Mouse (Mus musculus): ENCODE data around the gene Gys1. TPM values are rescaled to one million over a fixed set of nuclear protein-coding genes. Genes with fewer than 3 reads are reported as not detected.

Gene Gys1
- polyA plus RNA-seq, 1 experiment from 2014 or later, result 39.6 TPM

DNA sequence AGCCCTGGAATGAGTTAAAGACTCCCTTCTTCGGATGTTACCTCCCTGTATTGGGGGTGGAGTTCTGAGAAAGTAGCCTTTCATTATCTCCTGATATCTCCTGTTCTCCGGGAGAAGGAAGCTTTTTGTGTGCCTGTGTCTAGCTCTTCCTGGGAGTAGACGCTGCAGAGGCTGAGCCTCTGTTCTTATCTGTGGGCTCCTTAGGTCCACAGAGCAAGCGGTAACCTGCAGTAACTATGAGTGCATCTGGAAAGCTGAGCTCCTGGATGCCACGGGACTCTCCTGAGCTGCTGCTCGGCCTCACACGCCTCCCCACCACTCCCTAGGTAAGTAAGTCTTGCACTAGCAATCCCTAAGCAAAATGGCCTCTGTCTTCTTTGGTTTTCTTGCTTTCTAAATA lies 51.5 kb downstream of the Gys1 start:
- no peak for ATAC-seq (ENCODE audit: insufficient number of reproducible peaks, insufficient read depth, low FRiP score, low TSS enrichment, low read depth)
- WGBS, result 68% methylated on average over 7 of the region's 7 CpGs

DNA sequence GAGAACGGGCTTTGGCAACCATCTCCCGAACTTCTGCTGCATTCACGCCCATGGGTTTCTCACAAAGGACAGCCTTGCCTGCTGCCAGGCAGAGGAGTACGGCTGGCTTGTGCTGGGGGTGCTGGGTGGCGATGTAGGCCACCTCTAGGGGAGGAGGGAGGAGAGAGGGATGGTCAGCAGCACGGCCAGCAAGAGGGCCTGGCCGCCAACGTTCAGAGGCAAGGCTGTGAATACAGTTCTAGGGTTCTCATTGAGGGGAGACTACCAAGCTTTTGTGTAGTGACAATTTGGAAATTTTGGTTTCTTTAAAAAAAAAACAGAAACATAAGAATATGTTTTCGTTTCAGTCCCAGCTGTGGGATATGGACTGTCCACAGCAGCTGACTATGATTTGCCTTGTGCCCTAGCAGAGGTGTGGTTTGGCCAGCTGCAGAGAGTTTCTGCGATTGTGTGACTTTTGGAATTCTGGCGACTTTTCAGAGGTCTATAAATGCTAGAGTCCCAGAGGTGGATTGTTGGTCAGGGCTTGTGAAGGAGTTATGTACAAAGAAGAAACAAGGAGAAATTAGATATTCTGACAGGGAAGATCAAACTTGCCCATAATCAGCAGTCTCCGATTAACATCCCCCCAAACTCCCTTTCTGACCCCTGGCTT lies 52.2 kb downstream of the Gys1 start, which contains the start of gene Gm45808:
TSS of gene Gm45808 (minus strand) at position 51 of the 655 bp plus-strand sequence.
- no peak within 1 kb of the TSS for H3K9ac ChIP-seq
- ATAC-seq (ENCODE audit: insufficient number of reproducible peaks, insufficient read depth, low FRiP score, low TSS enrichment, low read depth), result no peak
- H3K4me2 ChIP-seq, result no peak within 1 kb of the TSS
- H3K4me3 ChIP-seq, result no peak within 1 kb of the TSS
- no peaks in the 10 kb centered on the region for H3K27me3 ChIP-seq
- H3K9me3 ChIP-seq, result no peaks in the 10 kb centered on the region
- peaks cover 2% of the 10 kb centered on the region; the same call in 1 of the 2 replicates for H3K36me3 ChIP-seq
- peak within 1 kb of the TSS; percentile 22; the same call in 1 of the 2 replicates for H3K27ac ChIP-seq
- WGBS, result 78% methylated on average over 12 of the region's 12 CpGs
- H3K4me1 ChIP-seq, result peaks cover 27% of the 10 kb centered on the region

More for the DNA sequence above, 51.5 kb downstream of the Gys1 start:
- H3K36me3 ChIP-seq, result no peaks in the 10 kb centered on the region
- H3K27ac ChIP-seq, result no peak overlapping the region
- peaks cover 24% of the 10 kb centered on the region for H3K4me1 ChIP-seq
- H3K9me3 ChIP-seq, result no peaks in the 10 kb centered on the region
- no peak overlapping the region for H3K9ac ChIP-seq
- no peak overlapping the region for H3K4me2 ChIP-seq
- no peaks in the 10 kb centered on the region for H3K27me3 ChIP-seq
- no peak overlapping the region for H3K4me3 ChIP-seq

DNA sequence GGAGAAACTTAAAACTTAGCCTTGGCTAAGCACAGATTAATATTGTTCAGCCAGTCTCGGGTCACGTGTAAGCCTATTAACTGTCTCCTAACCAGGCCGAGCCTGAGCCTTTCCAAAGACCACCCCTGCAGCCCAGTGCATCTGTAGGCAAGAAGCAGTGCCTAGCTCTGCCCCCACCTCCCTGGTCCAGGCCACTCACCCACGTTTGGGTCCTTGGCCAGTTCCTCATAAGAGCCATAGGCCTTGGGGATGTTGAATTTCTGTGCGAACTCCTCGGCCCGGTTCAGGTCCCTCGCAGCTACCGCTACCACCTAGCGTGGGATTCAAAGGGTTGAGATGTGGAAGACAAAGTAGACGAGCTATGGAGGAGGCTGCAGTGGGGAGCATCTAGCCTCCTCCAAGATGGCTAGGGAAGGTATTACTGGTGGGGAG lies 53.2 kb downstream of the Gys1 start:
- H3K9ac ChIP-seq, result peak overlapping the region; percentile 75
- 28% methylated on average over 11 of the region's 11 CpGs for WGBS
- H3K9me3 ChIP-seq, result no peaks in the 10 kb centered on the region
- ATAC-seq (ENCODE audit: insufficient number of reproducible peaks, insufficient read depth, low FRiP score, low TSS enrichment, low read depth), result no peak
- peak overlapping the region; percentile 71 for H3K4me2 ChIP-seq
- H3K4me1 ChIP-seq, result peaks cover 27% of the 10 kb centered on the region
- peak overlapping the region; percentile 49 for H3K4me3 ChIP-seq
- H3K27me3 ChIP-seq, result no peaks in the 10 kb centered on the region
- H3K27ac ChIP-seq, result peak overlapping the region; percentile 84
- H3K36me3 ChIP-seq, result peaks cover 12% of the 10 kb centered on the region

DNA sequence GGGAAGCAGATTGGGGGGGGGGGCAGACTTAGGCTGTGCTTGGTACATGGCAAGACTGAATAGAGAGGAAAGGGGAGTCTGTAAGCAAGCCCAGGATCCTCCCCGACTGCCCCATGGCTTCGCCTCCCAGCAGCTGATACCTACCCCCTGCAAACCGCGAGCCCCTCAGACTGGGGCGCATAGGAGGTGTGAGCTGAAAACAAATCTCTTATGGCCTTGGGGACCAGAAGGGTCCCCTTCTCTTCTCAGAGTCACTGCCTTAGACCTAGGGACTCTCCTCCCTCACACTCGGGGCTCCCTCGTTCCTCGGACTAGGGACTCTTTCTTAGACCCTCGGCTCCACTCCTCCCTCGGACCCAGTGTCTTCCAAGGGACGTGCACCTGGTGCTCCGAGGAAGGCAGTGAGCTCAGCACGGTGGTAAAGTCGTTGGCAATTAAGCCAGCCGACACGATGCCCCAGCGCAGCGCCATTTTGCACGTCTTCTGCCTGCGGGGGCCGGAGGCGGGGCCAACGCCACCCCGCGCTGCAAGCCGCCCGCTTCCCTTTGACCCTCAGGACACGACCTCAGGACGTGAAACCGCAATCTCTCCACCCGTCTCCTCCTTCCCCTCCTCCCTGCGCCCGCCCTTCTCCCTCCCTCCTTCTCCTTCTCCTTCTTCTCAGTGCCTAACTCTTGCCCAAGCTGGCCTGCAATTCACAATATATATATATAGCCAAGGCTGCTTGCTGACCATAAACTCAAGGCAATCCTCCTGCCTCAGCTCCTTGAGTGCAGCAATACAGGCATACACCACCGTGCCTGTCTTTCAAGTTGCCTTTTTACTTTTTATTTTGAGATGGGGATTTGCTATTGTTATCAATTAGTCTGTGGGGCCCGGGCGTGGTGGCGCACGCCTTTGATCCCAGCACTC lies 53.9 kb downstream of the Gys1 start, which contains the start of gene Dhdh:
TSS of gene Dhdh (minus strand) at position 513 of the 912 bp plus-strand sequence.
- WGBS, result 7% methylated on average over 38 of the region's 38 CpGs
- ATAC-seq (ENCODE audit: insufficient number of reproducible peaks, insufficient read depth, low FRiP score, low TSS enrichment, low read depth), result peak; percentile 57; the same call in 1 of the 2 replicates
- H3K4me1 ChIP-seq, result peaks cover 27% of the 10 kb centered on the region
- H3K9ac ChIP-seq, result peak within 1 kb of the TSS; percentile 75
- H3K4me2 ChIP-seq, result peak within 1 kb of the TSS; percentile 71
- peaks cover 18% of the 10 kb centered on the region for H3K36me3 ChIP-seq
- H3K4me3 ChIP-seq, result peak within 1 kb of the TSS; percentile 49
- H3K27ac ChIP-seq, result peak within 1 kb of the TSS; percentile 84
- H3K27me3 ChIP-seq, result no peaks in the 10 kb centered on the region
- H3K9me3 ChIP-seq, result no peaks in the 10 kb centered on the region

DNA sequence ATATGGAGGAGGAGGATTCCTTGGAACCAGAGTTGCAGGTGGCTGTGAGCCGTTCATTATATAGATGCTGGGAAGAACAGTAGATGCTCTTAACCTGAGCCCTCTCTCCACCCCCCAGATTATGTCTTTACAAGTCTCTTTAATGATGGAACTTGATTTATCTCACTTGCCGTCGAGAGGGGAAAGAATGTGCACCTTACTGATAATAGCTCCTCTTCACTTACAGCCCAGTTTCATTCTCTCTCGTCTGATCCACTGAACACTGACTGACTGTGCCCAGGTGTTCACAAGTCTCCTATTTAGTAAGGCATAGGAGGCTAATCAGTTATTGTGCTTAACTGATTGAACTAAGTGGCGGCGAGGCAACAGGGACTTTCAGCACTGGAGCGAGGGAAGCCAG lies 54.9 kb downstream of the Gys1 start:
- Histone ChIP-seq H3K4me2 (no peak overlapping the region), H3K27me3 (no peaks in the 10 kb centered on the region), H3K9ac (no peak overlapping the region), H3K9me3 (no peaks in the 10 kb centered on the region), H3K27ac (no peak overlapping the region), H3K4me3 (no peak overlapping the region), H3K4me1 (peaks cover 27% of the 10 kb centered on the region), H3K36me3 (peaks cover 29% of the 10 kb centered on the region)
- no peak for ATAC-seq (ENCODE audit: insufficient number of reproducible peaks, insufficient read depth, low FRiP score, low TSS enrichment, low read depth)
- WGBS, result 79% methylated on average over 7 of the region's 7 CpGs

DNA sequence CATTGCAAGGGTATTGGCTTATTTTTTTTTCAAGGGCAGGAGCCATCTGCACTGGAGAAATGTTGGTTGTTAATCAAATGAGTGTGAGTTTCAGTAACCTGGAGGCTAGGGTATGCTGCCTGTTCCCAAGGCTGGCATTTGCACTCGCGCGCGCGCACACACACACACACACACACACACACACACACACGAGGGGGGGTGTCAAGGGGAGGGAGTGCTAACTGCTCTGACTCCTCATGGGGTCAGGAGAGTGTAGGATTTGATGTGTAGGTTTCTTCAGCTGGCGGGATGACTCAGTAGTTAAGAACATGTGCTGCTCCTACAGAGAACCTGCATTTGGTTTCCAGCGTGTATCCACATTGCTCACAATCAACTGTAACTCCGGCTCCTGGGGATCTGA lies 56.2 kb downstream of the Gys1 start:
- ATAC-seq (ENCODE audit: insufficient number of reproducible peaks, insufficient read depth, low FRiP score, low TSS enrichment, low read depth), result no peak
- Histone ChIP-seq H3K27ac (peak overlapping the region; percentile 48; the same call in 1 of the 2 replicates), H3K27me3 (no peaks in the 10 kb centered on the region), H3K9ac (no peak overlapping the region), H3K4me3 (no peak overlapping the region), H3K36me3 (peaks cover 41% of the 10 kb centered on the region), H3K4me1 (peaks cover 27% of the 10 kb centered on the region), H3K4me2 (peak overlapping the region; percentile 41), H3K9me3 (no peaks in the 10 kb centered on the region)
- 44% methylated on average over 9 of the region's 9 CpGs for WGBS

DNA sequence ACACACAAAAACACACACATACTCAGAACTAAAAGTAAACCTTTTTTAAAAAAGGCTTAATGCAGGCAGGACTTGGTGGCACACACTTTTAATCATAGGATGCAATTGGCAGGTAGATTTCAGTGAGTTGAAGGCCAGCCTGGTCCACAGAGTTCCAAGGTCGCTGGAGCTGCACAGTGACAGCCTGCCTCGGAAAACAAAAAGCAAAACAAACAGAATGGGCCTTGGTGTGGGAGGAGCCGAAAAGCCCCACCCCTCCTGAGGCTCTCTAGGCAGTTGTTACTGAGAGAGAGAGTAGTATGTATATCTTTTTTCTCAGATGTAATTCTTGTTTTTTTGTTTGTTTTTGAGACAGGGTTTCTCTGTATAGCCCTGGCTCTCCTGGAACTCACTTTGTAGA lies 56.6 kb downstream of the Gys1 start:
- peak overlapping the region; percentile 48; the same call in 1 of the 2 replicates for H3K27ac ChIP-seq
- peaks cover 46% of the 10 kb centered on the region for H3K36me3 ChIP-seq
- H3K4me3 ChIP-seq, result no peak overlapping the region
- H3K4me1 ChIP-seq, result peaks cover 27% of the 10 kb centered on the region
- 24% methylated on average over 3 of the region's 3 CpGs for WGBS
- no peak overlapping the region for H3K9ac ChIP-seq
- H3K4me2 ChIP-seq, result peak overlapping the region; percentile 41
- ATAC-seq (ENCODE audit: insufficient number of reproducible peaks, insufficient read depth, low FRiP score, low TSS enrichment, low read depth), result no peak
- no peaks in the 10 kb centered on the region for H3K9me3 ChIP-seq
- no peaks in the 10 kb centered on the region for H3K27me3 ChIP-seq

DNA sequence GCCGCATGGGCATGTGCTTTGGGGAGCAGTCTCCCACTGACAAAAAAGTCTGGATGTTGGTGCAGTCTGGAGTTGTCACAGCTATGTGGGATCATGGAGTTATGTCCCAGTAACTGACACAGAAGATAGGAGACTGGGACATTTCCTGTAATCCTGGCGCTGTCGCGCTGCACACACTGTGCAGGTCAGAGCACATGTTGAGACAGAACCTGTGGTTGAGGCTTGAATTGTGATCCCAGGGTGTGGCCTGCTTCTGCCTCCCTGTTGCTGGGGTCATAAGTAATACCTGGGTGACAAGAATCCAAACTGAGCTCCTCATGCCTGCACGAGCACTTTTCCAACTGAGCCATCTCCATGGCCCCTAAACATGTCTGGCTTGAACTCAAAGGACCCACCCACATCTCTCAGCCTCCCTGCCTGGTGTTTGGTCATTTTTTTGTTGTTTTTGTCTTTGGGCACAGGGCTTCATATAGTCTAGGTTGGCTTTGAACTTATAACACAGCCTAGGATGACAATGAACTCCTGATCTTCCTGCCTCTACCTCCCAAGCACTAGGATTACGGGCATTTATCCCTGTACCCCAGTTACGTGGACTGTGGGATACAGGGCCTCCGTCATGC lies 57.7 kb downstream of the Gys1 start:
- Histone ChIP-seq H3K36me3 (peaks cover 56% of the 10 kb centered on the region), H3K4me3 (no peak overlapping the region), H3K4me1 (peaks cover 27% of the 10 kb centered on the region), H3K4me2 (no peak overlapping the region), H3K27me3 (no peaks in the 10 kb centered on the region), H3K9ac (no peak overlapping the region), H3K9me3 (no peaks in the 10 kb centered on the region), H3K27ac (no peak overlapping the region)
- no peak for ATAC-seq (ENCODE audit: insufficient number of reproducible peaks, insufficient read depth, low FRiP score, low TSS enrichment, low read depth)
- 93% methylated on average over 8 of the region's 8 CpGs for WGBS

DNA sequence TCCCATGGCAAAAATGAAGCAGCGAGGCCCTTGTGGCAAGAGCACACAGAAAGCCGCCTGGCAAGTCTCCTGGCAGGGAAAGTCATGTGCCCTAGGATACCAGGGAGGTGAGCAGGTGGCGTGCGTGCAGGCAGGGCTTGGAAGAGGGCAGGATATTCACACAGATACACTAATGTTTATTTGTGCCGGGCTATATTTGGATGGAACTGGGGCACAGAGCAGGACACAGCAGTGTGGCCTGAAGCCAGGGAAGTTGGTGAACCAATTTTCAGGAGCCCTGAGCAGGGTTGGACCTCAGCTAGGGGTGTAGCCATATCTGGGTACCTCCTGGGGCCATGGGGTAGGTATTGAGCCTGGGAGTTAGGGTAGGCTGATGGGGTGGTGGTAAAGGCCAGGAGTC lies 58.3 kb downstream of the Gys1 start:
- Histone ChIP-seq H3K4me2 (no peak overlapping the region), H3K36me3 (peaks cover 62% of the 10 kb centered on the region)

DNA sequence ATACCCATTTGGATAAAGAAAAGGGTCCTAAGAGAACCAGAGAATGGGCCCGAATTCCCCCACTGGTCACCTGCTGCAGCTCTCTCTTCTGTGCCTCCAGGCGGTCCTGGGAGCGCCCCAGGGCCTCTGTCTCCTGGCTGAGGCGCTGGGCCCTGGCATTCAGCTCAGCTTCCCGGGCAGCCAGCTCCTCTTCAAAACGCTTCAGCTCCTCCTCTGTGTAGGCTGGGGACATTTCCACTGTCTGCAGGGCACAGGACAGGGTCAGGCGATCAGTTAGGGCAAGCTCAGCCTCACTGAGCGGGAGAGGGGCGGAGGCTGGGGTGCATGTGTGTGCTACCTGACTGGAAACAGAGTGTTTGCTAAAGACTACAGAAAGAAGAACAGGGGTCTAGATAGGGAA lies 59.9 kb downstream of the Gys1 start:
- no peak for ATAC-seq (ENCODE audit: insufficient number of reproducible peaks, insufficient read depth, low FRiP score, low TSS enrichment, low read depth)
- H3K36me3 ChIP-seq, result peaks cover 78% of the 10 kb centered on the region
- WGBS, result 82% methylated on average over 9 of the region's 9 CpGs

More for the DNA sequence above, 58.3 kb downstream of the Gys1 start:
- Histone ChIP-seq H3K9me3 (no peaks in the 10 kb centered on the region), H3K4me3 (no peak overlapping the region), H3K9ac (no peak overlapping the region), H3K27ac (no peak overlapping the region), H3K27me3 (no peaks in the 10 kb centered on the region), H3K4me1 (peaks cover 24% of the 10 kb centered on the region)
- no peak for ATAC-seq (ENCODE audit: insufficient number of reproducible peaks, insufficient read depth, low FRiP score, low TSS enrichment, low read depth)
- WGBS, result 95% methylated on average over 5 of the region's 5 CpGs

DNA sequence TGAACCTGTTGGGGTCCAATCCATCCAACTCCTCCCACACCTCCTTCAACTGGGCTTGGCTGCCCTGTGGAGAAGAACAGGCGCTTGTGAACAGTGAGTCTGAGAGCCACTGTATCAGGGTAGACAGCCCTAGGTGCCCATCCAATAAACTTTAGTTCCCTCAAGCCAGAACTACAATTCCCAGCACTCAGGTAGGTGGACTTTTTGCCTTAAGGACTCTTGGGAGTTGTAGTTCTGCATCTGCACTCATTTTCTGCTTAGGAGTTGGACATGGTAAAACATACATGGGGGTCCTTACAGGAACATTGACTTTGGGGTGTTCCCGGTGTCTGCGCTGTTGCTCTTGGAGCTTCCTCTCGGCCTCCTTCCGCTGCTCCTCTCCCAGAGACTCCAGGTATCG lies 63.8 kb downstream of the Gys1 start:
- Histone ChIP-seq H3K4me3 (no peak overlapping the region), H3K27ac (no peak overlapping the region), H3K9me3 (no peaks in the 10 kb centered on the region), H3K36me3 (peaks cover 98% of the 10 kb centered on the region), H3K4me2 (no peak overlapping the region), H3K4me1 (no peaks in the 10 kb centered on the region), H3K27me3 (no peaks in the 10 kb centered on the region), H3K9ac (no peak overlapping the region)
- ATAC-seq (ENCODE audit: insufficient number of reproducible peaks, insufficient read depth, low FRiP score, low TSS enrichment, low read depth), result no peak
- 94% methylated on average over 6 of the region's 6 CpGs for WGBS

More for the DNA sequence above, 59.9 kb downstream of the Gys1 start:
- Histone ChIP-seq H3K4me2 (no peak overlapping the region), H3K27me3 (no peaks in the 10 kb centered on the region), H3K27ac (no peak overlapping the region), H3K4me1 (peaks cover 12% of the 10 kb centered on the region), H3K9me3 (no peaks in the 10 kb centered on the region), H3K9ac (0 out of 2 replicates have a peak overlapping the region, but pooled peaks have one; percentile 32), H3K4me3 (no peak overlapping the region)
